Mouse (Mus musculus) ES-E14 (cell line): Measurements from ENCODE around the gene Anapc11. TPM values are rescaled to one million over a fixed set of nuclear protein-coding genes. Genes with fewer than 3 reads are reported as not detected.

Source experiments
- DNase-seq: peaks from one replicate; pipeline ENCODE4 v3.0.0-alpha.2; 2013; ENCODE audit warnings: low read depth, low spot score
- H3K27ac ChIP-seq: 2 replicates; pipeline ENCODE4 v1.5.1; 2012; ENCODE audit warnings: low read depth, mild to moderate bottlenecking, low read length, moderate library complexity, mixed read lengths; ENCODE audit not compliant: poor library complexity, insufficient read depth, severe bottlenecking
- H3K36me3 ChIP-seq: 2 replicates; pipeline ENCODE4 v1.6.1; 2012; ENCODE audit warnings: mild to moderate bottlenecking, low read length, moderate library complexity, mixed read lengths; ENCODE audit not compliant: control insufficient read depth, poor library complexity, insufficient read depth, severe bottlenecking
- H3K4me1 ChIP-seq, 2 experiments: fragments of 150-350 bp in 1 of 2; sonication (generic) in 1 of 2; 2 replicates each; pipeline ENCODE4 v1.6.1; 2012; ENCODE audit warnings: low read length in 2 of 2, mild to moderate bottlenecking in 1 of 2, mixed read lengths in 1 of 2; ENCODE audit not compliant: control insufficient read depth in 2 of 2, insufficient read depth in 2 of 2, poor library complexity in 1 of 2
- H3K4me3 ChIP-seq, 2 experiments: fragments of 150-350 bp in 1 of 2; sonication (generic) in 1 of 2; 2 replicates each; pipeline ENCODE4 v1.5.1; 2012; ENCODE audit warnings: low read length in 2 of 2, low read depth in 1 of 2, mild to moderate bottlenecking in 1 of 2, mixed read lengths in 1 of 2; ENCODE audit not compliant: insufficient read depth in 1 of 2, poor library complexity in 1 of 2, severe bottlenecking in 1 of 2
- H3K9ac ChIP-seq: 2 replicates; pipeline ENCODE4 v1.6.1; 2012; ENCODE audit warnings: low read depth, mild to moderate bottlenecking, low read length, mixed read lengths; ENCODE audit not compliant: poor library complexity, insufficient read depth, severe bottlenecking
- H3K9me3 ChIP-seq: fragments of 150-350 bp; sonication (generic); 2 replicates; pipeline ENCODE4 v1.6.1; 2012; ENCODE audit warnings: low read depth, mild to moderate bottlenecking, low read length; ENCODE audit not compliant: control insufficient read depth, insufficient read depth
- CHD2 ChIP-seq: IDR thresholded peaks from 2 replicates; pipeline ENCODE4 v1.6.1; 2014; ENCODE audit warnings: mild to moderate bottlenecking, low read depth, low read length, inconsistent platforms
- HCFC1 ChIP-seq: IDR thresholded peaks from 2 replicates; pipeline ENCODE4 v1.6.1; 2012; ENCODE audit warnings: low read length, inconsistent platforms, borderline replicate concordance; ENCODE audit not compliant: insufficient read depth
- MAFK ChIP-seq: IDR thresholded peaks from 2 replicates; pipeline ENCODE4 v1.6.1; 2014; ENCODE audit warnings: mild to moderate bottlenecking, low read depth, low read length, inconsistent platforms; ENCODE audit not compliant: insufficient read depth
- ZC3H11A ChIP-seq: IDR thresholded peaks from 2 replicates; pipeline ENCODE4 v1.6.1; 2012; ENCODE audit warnings: low read depth, mild to moderate bottlenecking, inconsistent platforms, low read length, borderline replicate concordance
- ZNF384 ChIP-seq: IDR thresholded peaks from 2 replicates; pipeline ENCODE4 v1.6.1; 2012; ENCODE audit warnings: low read depth, low read length, inconsistent platforms
- in situ Hi-C, 2 experiments: fragments of 600-800 bp; cut with MboI; formaldehyde crosslinking; loops; one replicate each; pipeline ENCODE4 v1.15.1; 2025; ENCODE audit warnings: low sequenced_read_pairs in 2 of 2, inconsistent platforms in 1 of 2; ENCODE audit not compliant: unreplicated experiment in 2 of 2
- total RNA-seq: library from RNA; depleted of rRNA; stranded (reverse); fragments of 300-350 nt; gene quantifications from 2 replicates; pipeline ENCODE4 v1.2.3, GENCODE M21; 2012; rRNA removed

Gene Anapc11
- total RNA-seq, result 87.4 and 98.4 TPM in 2 replicates

DNA sequence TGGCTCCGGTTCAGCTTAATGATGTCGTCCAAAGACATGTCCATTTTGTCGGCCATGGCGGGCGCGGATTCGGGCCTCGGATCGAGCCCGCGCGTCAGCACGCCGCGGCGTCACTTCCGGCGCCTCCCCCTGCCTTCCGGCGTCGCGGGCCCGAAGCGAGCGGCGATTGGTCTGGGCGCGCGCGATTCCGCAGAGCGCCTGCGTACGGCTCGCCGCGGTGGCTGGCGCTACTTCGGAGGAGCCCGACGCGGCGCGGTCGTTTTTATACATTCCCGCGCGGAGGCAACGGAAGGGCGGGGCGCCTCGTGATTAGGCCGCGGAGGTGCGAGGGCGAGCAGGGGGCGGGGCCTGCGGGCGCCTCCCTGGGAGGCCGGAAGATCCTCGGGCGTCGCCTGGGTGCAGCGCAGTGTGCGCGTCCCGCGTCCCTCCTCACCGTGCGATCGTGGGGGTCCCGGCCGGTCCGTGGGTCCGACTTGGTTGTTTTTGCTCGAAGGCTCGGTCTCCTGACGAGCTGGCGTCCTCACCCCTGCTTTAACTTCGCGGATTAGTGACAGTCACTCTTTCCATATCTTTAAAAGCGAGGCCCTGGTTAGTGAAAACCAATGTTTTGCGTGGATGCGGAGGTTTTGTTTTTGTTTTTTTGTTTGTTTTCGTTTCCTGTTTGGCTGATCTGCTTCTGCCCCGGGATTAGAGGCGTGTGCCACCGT, at the start of gene Anapc11, which contains the start of gene Alyref:
Anapc11 (plus strand) TSS at position 139 of the 707 bp plus-strand sequence.
Alyref (minus strand) TSS at position 83 of the 707 bp plus-strand sequence.
- TF ChIP-seq CHD2 (no peak), HCFC1 (no peak), ZNF384 (no peak), MAFK (no peak), ZC3H11A (no peak)
- Histone ChIP-seq H3K27ac (peak within 1 kb of the TSS; percentile 78), H3K36me3 (peaks cover 43% of the 10 kb centered on the region), H3K9ac (peak within 1 kb of the TSS; percentile 95), H3K4me1 (peaks cover 4 to 7% of the 10 kb centered on the region in 2 experiments; a peak in 3 of 4 replicates), H3K9me3 (no peaks in the 10 kb centered on the region), H3K4me3 (peak within 1 kb of the TSS; percentile 86 to 87)
- in situ Hi-C loops, result no loop called here
- DNase-seq, result peak; percentile 90

DNA sequence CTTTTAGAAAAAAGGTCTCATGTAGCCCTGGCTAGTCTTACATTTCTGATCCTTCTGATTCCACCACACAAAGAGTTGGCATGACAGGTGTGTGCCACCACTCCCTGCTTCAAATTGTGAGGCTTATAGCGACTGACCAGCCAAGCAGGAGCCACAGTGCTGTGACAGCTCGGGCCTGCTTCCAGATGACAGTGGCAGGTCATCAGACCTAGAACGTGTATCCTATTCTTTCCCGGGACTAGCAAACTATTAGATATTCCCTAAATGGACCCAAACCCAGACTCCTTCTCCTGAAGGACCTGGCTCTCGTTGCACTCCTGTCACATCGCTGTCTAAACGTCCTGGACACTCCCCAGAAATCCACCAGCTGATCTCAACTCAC, 49.4 kb upstream of the Anapc11 start:
- in situ Hi-C loops, result no loop called here
- Histone ChIP-seq H3K27ac (no peak overlapping the region), H3K9ac (peak overlapping the region; percentile 75), H3K9me3 (no peaks in the 10 kb centered on the region), H3K4me3 (peak overlapping the region; percentile 76 to 86), H3K4me1 (peaks cover 0 to 9% of the 10 kb centered on the region in 2 experiments; a peak in 3 of 4 replicates), H3K36me3 (peaks cover 5% of the 10 kb centered on the region; the same call in 1 of the 2 replicates)
- DNase-seq, result no peak
- no peak for TF ChIP-seq ZC3H11A

DNA sequence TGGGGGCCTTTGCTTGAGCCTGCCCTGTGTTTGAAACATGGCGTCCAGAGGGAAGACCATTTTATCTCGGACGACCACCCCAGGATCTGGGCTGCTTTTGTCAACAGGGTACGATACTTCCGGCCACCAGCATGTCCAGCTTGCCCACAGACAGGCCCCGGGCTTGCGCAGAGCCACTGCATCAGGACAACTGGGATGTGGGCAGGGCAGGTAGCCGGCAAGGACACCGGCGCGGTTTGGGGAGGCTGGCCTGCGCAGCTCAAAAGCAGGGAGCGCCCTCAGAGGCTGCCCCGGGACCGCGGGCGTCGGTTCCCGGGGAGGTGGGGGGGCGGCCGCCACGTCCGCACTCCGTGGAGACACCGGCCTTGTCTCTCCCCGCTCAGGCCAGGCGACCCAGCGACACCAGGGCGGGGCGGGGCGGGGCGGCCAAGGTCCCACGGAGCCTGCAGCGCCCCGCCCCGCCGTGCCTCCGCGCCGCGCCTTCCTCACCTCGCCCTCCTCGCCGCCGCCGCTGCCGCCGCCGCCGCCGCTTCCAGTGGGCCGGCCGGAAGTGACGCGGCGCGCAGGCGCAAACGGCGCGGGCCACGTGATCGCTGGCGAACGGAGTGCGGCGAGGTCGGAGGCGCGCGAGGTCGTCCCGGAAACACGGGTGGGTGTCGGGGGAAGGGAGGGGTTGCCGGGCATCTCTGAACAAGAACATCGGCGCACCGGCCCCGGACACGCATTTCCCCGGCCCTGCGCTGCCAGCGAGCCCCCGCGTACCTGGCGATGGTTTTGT, 48.9 kb upstream of the Anapc11 start, which contains the start of gene Mcrip1:
Mcrip1 (minus strand) TSS at position 560 of the 778 bp plus-strand sequence.
- peak within 1 kb of the TSS; percentile 80 for H3K9ac ChIP-seq
- peaks cover 1% of the 10 kb centered on the region; the same call in 1 of the 2 replicates for H3K36me3 ChIP-seq
- peak; percentile 65 for DNase-seq
- no peaks in the 10 kb centered on the region for H3K9me3 ChIP-seq
- peak within 1 kb of the TSS; percentile 76 to 86 for H3K4me3 ChIP-seq
- no peak within 1 kb of the TSS for H3K27ac ChIP-seq
- TF ChIP-seq ZC3H11A (no peak), ZNF384 (no peak), MAFK (no peak), HCFC1 (no peak), CHD2 (no peak)
- in situ Hi-C loops, result no loop called here
- peaks cover 0 to 9% of the 10 kb centered on the region in 2 experiments; a peak in 3 of 4 replicates for H3K4me1 ChIP-seq

DNA sequence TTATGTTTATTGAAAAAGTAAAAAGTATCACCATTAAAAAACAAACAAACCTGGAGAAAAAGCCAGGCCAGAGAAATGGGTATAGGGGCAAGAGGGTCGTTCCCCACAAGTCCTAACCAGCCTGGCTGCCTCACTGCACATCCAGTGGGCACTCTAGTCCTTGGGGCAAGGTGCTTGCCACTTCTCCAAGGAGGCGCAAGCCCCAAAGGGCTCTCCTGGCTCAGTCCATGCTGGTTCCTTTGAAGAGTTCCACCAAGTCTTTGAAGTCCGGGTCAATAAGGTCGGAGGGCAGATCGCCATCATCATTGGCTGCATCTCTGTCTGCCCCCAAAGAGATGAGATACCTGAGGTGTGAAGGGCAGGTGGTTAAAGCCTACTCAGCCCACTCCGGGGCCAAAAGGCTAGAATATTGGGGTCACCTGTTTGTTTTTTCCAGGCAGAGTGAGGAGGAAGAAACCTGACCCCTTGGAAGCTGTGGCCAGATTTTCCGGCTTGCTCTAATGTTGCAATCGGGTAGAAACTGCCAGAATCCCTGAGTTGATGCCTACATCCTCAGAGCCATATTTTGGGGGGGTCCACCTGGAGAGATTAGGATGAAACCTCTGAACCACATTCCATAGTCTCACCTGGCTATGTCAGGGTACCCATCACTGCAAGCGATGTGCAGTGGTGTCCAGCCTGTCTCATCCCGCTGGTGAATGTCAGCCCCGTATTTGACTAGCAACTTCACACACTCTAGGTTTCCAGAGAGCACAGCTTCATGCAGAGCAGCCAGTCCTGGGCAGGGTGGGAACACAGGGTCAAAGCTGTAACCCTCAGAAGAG, 48.0 kb upstream of the Anapc11 start:
- TF ChIP-seq CHD2 (no peak), ZC3H11A (no peak), ZNF384 (no peak), MAFK (no peak), HCFC1 (no peak)
- no peak for DNase-seq
- no peak overlapping the region for H3K27ac ChIP-seq
- H3K4me1 ChIP-seq, result peaks cover 0 to 9% of the 10 kb centered on the region in 2 experiments; a peak in 3 of 4 replicates
- in situ Hi-C loops, result no loop called here
- no peaks in the 10 kb centered on the region; the same call in 1 of the 2 replicates for H3K36me3 ChIP-seq
- H3K9me3 ChIP-seq, result no peaks in the 10 kb centered on the region
- peak overlapping the region; percentile 74 to 76 for H3K4me3 ChIP-seq
- H3K9ac ChIP-seq, result peak overlapping the region; percentile 80
